Mouse (Mus musculus) spleen, adult 2 months (tissue): Measurements from ENCODE around the gene Pnpla2.

Source experiments
- CTCF ChIP-seq: fragments of 200-500 bp; IDR thresholded peaks from 2 replicates; pipeline ENCODE4 v1.5.1; 2011; ENCODE audit warnings: mild to moderate bottlenecking, inconsistent platforms; ENCODE audit not compliant: insufficient read depth, insufficient read length, insufficient replicate concordance; ENCODE audit errors: extremely low read depth
- POLR2A ChIP-seq: fragments of 200-500 bp; IDR thresholded peaks from 2 replicates; pipeline ENCODE4 v1.6.1; 2011; ENCODE audit warnings: low read depth, low read length, inconsistent platforms

GRCm38 (mm10) chr7:141495940-141496339 is 40.9 kb downstream of the Pnpla2 start:
- TF ChIP-seq CTCF (no peak), POLR2A (no peak)
